Mouse (Mus musculus) myocyte (in vitro differentiated cells): ENCODE data around the gene Meis2.

ENCODE experiments used
- CEBPB ChIP-seq: IDR thresholded peaks from 2 replicates; pipeline ENCODE4 v1.6.1; 2011; ENCODE audit warnings: mild to moderate bottlenecking, moderate library complexity; ENCODE audit not compliant: poor library complexity, insufficient read depth, severe bottlenecking
- MYOD1 ChIP-seq, 3 experiments: IDR thresholded peaks; one replicate each; pipeline ENCODE4 v1.6.1; 2011; ENCODE audit warnings: control low read depth in 2 of 3, low read depth in 2 of 3, mild to moderate bottlenecking in 2 of 3, moderate library complexity in 1 of 3; ENCODE audit not compliant: insufficient read length in 2 of 3, control insufficient read depth in 1 of 3
- POLR2A ChIP-seq: IDR thresholded peaks from one replicate; pipeline ENCODE4 v1.6.1; 2011; ENCODE audit warnings: low read depth, mild to moderate bottlenecking, control low read depth, moderate library complexity; ENCODE audit not compliant: insufficient read length

GRCm38 (mm10) chr2:116019466-116019794 is 46.2 kb downstream of the Meis2 start:
- TF ChIP-seq POLR2A (no peak), CEBPB (no peak), MYOD1 (IDR thresholded peaks at IDR 0.05; ENCODE audit: control insufficient read depth in 1 of 3, insufficient read length in 2 of 3, low read depth in 2 of 3) (no peak)
